Mouse (Mus musculus) layer of hippocampus, adult 9-10 months (tissue): ENCODE data around the gene 1700017D01Rik.

Experiments used
- DNase-seq: peaks from one replicate; pipeline ENCODE4 v3.0.0; 2022; ENCODE audit warnings: low spot score

1700017D01Rik gene

DNA sequence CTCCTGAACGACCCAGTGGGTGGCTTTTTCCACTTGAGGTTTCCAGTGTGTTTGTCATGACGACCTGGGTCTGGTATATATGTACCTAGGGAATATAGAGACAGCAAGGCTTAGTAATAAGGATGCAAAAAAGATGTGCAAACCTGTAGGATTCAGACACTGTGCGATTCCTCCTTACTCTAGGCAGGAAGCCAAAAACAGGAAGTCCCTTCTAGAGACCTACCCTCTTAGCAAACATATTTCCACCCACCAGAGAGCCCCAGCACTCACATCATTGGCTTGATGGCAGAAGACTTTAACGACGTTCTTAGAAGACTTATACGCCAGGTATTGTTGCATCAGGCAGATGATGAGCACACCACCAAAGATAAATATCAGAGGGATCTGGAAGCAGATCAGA is 82.7 kb downstream of the 1700017D01Rik start:
- no peak for DNase-seq
